Mouse (Mus musculus): ENCODE data around the gene Ralbp1. TPM values are rescaled to one million over a fixed set of nuclear protein-coding genes. Genes with fewer than 3 reads are reported as not detected.

Gene Ralbp1
- polyA plus RNA-seq, 1 experiment from 2014 or later, result 52.1 TPM

- Histone ChIP-seq H3K4me1 (peaks cover 3% of the 10 kb centered on the region; the same call in 1 of the 2 replicates), H3K27me3 (ENCODE audit: insufficient read depth, poor library complexity, severe bottlenecking) (no peaks in the 10 kb centered on the region), H3K36me3 (peaks cover 95% of the 10 kb centered on the region), H3K4me3 (no peak overlapping the region), H3K27ac (no peak overlapping the region), H3K9me3 (no peaks in the 10 kb centered on the region)
- no peak for DNase-seq (ENCODE audit: low spot score)
- WGBS, result 95% methylated on average over 3 of the region's 3 CpGs
Measured at GRCm38 (mm10) chr17:65833891-65834290, 51.7 kb downstream of the Ralbp1 start.

- H3K36me3 ChIP-seq, result peaks cover 84% of the 10 kb centered on the region
- no peak for DNase-seq (ENCODE audit: low spot score)
- H3K4me1 ChIP-seq, result peaks cover 3% of the 10 kb centered on the region; the same call in 1 of the 2 replicates
- H3K9me3 ChIP-seq, result no peaks in the 10 kb centered on the region
- H3K4me3 ChIP-seq, result no peak overlapping the region
- no peaks in the 10 kb centered on the region for H3K27me3 ChIP-seq (ENCODE audit: insufficient read depth, poor library complexity, severe bottlenecking)
- WGBS, result 92% methylated on average over 13 of the region's 13 CpGs
- no peak overlapping the region for H3K27ac ChIP-seq
Measured at GRCm38 (mm10) chr17:65830216-65830863, 55.3 kb downstream of the Ralbp1 start.

- 91% methylated on average over 11 of the region's 11 CpGs for WGBS
Measured at GRCm38 (mm10) chr17:65828951-65829350, 56.6 kb downstream of the Ralbp1 start.

GRCm38 (mm10) chr17:65827904-65828303 is 57.7 kb downstream of the Ralbp1 start:
- H3K27ac ChIP-seq, result no peak overlapping the region
- peaks cover 80% of the 10 kb centered on the region for H3K36me3 ChIP-seq
- 95% methylated on average over 5 of the region's 5 CpGs for WGBS
- no peaks in the 10 kb centered on the region for H3K27me3 ChIP-seq (ENCODE audit: insufficient read depth, poor library complexity, severe bottlenecking)
- DNase-seq (ENCODE audit: low spot score), result no peak
- no peaks in the 10 kb centered on the region for H3K9me3 ChIP-seq
- no peak overlapping the region for H3K4me3 ChIP-seq
- peaks cover 10% of the 10 kb centered on the region; the same call in 1 of the 2 replicates for H3K4me1 ChIP-seq

More at GRCm38 (mm10) chr17:65828951-65829350, 56.6 kb downstream of the Ralbp1 start:
- Histone ChIP-seq H3K36me3 (peaks cover 86% of the 10 kb centered on the region), H3K9me3 (no peaks in the 10 kb centered on the region), H3K4me1 (peaks cover 8% of the 10 kb centered on the region; the same call in 1 of the 2 replicates), H3K27ac (no peak overlapping the region), H3K27me3 (ENCODE audit: insufficient read depth, poor library complexity, severe bottlenecking) (no peaks in the 10 kb centered on the region), H3K4me3 (no peak overlapping the region)
- DNase-seq (ENCODE audit: low spot score), result no peak

- no peak overlapping the region for H3K27ac ChIP-seq
- H3K27me3 ChIP-seq (ENCODE audit: insufficient read depth, poor library complexity, severe bottlenecking), result no peaks in the 10 kb centered on the region
- peaks cover 10% of the 10 kb centered on the region; the same call in 1 of the 2 replicates for H3K4me1 ChIP-seq
- WGBS, result 87% methylated on average over 16 of the region's 16 CpGs
- peaks cover 78% of the 10 kb centered on the region for H3K36me3 ChIP-seq
- no peak overlapping the region for H3K4me3 ChIP-seq
- no peak for DNase-seq (ENCODE audit: low spot score)
- no peaks in the 10 kb centered on the region for H3K9me3 ChIP-seq
Measured at GRCm38 (mm10) chr17:65827119-65827840, 58.3 kb downstream of the Ralbp1 start.

- Histone ChIP-seq H3K36me3 (peaks cover 77% of the 10 kb centered on the region), H3K4me3 (no peak overlapping the region), H3K27me3 (ENCODE audit: insufficient read depth, poor library complexity, severe bottlenecking) (no peaks in the 10 kb centered on the region), H3K27ac (no peak overlapping the region), H3K4me1 (peaks cover 10% of the 10 kb centered on the region; the same call in 1 of the 2 replicates), H3K9me3 (no peaks in the 10 kb centered on the region)
- DNase-seq (ENCODE audit: low spot score), result no peak
- 75% methylated on average over 9 of the region's 9 CpGs for WGBS
Measured at GRCm38 (mm10) chr17:65826257-65826656, 59.3 kb downstream of the Ralbp1 start.

- no peak overlapping the region for H3K4me3 ChIP-seq
- H3K27ac ChIP-seq, result no peak overlapping the region
- H3K27me3 ChIP-seq (ENCODE audit: insufficient read depth, poor library complexity, severe bottlenecking), result no peaks in the 10 kb centered on the region
- 83% methylated on average over 10 of the region's 10 CpGs for WGBS
- H3K36me3 ChIP-seq, result peaks cover 64% of the 10 kb centered on the region
- no peak for DNase-seq (ENCODE audit: low spot score)
- peaks cover 18% of the 10 kb centered on the region; the same call in 1 of the 2 replicates for H3K4me1 ChIP-seq
- H3K9me3 ChIP-seq, result no peaks in the 10 kb centered on the region
Measured at GRCm38 (mm10) chr17:65824246-65824645, 61.4 kb downstream of the Ralbp1 start.

GRCm38 (mm10) chr17:65822423-65822822 is 63.2 kb downstream of the Ralbp1 start:
- H3K9me3 ChIP-seq, result no peaks in the 10 kb centered on the region
- peaks cover 56% of the 10 kb centered on the region for H3K36me3 ChIP-seq
- DNase-seq (ENCODE audit: low spot score), result no peak
- H3K27ac ChIP-seq, result no peak overlapping the region
- 89% methylated on average over 5 of the region's 5 CpGs for WGBS
- no peaks in the 10 kb centered on the region for H3K27me3 ChIP-seq (ENCODE audit: insufficient read depth, poor library complexity, severe bottlenecking)
- peaks cover 20% of the 10 kb centered on the region for H3K4me1 ChIP-seq
- no peak overlapping the region for H3K4me3 ChIP-seq

GRCm38 (mm10) chr17:65820197-65820596 is 65.4 kb downstream of the Ralbp1 start:
- H3K4me3 ChIP-seq, result no peak overlapping the region
- no peak for DNase-seq (ENCODE audit: low spot score)
- 56% methylated on average over 5 of the region's 5 CpGs for WGBS
- no peak overlapping the region for H3K27ac ChIP-seq
- H3K27me3 ChIP-seq (ENCODE audit: insufficient read depth, poor library complexity, severe bottlenecking), result no peaks in the 10 kb centered on the region
- H3K36me3 ChIP-seq, result peaks cover 67% of the 10 kb centered on the region
- H3K9me3 ChIP-seq, result no peaks in the 10 kb centered on the region
- peaks cover 20% of the 10 kb centered on the region for H3K4me1 ChIP-seq

GRCm38 (mm10) chr17:65813763-65814162 is 71.8 kb downstream of the Ralbp1 start:
- Histone ChIP-seq H3K4me1 (peaks cover under 1% of the 10 kb centered on the region), H3K27me3 (ENCODE audit: insufficient read depth, poor library complexity, severe bottlenecking) (no peaks in the 10 kb centered on the region), H3K9me3 (no peaks in the 10 kb centered on the region), H3K4me3 (no peak overlapping the region), H3K27ac (no peak overlapping the region), H3K36me3 (peaks cover 83% of the 10 kb centered on the region)
- 89% methylated on average over 8 of the region's 8 CpGs for WGBS
- DNase-seq (ENCODE audit: low spot score), result no peak

- Histone ChIP-seq H3K4me1 (no peaks in the 10 kb centered on the region), H3K36me3 (peaks cover 65% of the 10 kb centered on the region), H3K27me3 (ENCODE audit: insufficient read depth, poor library complexity, severe bottlenecking) (no peaks in the 10 kb centered on the region), H3K27ac (no peak overlapping the region), H3K4me3 (no peak overlapping the region), H3K9me3 (no peaks in the 10 kb centered on the region)
- DNase-seq (ENCODE audit: low spot score), result no peak
- 87% methylated on average over 5 of the region's 5 CpGs for WGBS
Measured at GRCm38 (mm10) chr17:65811032-65811431, 74.6 kb downstream of the Ralbp1 start.

- Histone ChIP-seq H3K36me3 (peaks cover 39% of the 10 kb centered on the region), H3K4me3 (no peak overlapping the region), H3K9me3 (no peaks in the 10 kb centered on the region), H3K27me3 (ENCODE audit: insufficient read depth, poor library complexity, severe bottlenecking) (no peaks in the 10 kb centered on the region), H3K4me1 (peaks cover 6% of the 10 kb centered on the region), H3K27ac (no peak overlapping the region)
- WGBS, result 82% methylated on average over 2 of the region's 2 CpGs
- no peak for DNase-seq (ENCODE audit: low spot score)
Measured at GRCm38 (mm10) chr17:65806416-65806815, 79.2 kb downstream of the Ralbp1 start.

- peaks cover 35% of the 10 kb centered on the region for H3K36me3 ChIP-seq
- DNase-seq (ENCODE audit: low spot score), result no peak
- peaks cover 6% of the 10 kb centered on the region for H3K4me1 ChIP-seq
- no peak overlapping the region for H3K27ac ChIP-seq
- 68% methylated on average over 4 of the region's 4 CpGs for WGBS
- H3K4me3 ChIP-seq, result no peak overlapping the region
- H3K27me3 ChIP-seq (ENCODE audit: insufficient read depth, poor library complexity, severe bottlenecking), result no peaks in the 10 kb centered on the region
- H3K9me3 ChIP-seq, result no peaks in the 10 kb centered on the region
Measured at GRCm38 (mm10) chr17:65805966-65806365, 79.6 kb downstream of the Ralbp1 start.
